Mouse (Mus musculus): ENCODE measurements around the gene Thrsp. TPM values are rescaled to one million over a fixed set of nuclear protein-coding genes. Genes with fewer than 3 reads are reported as not detected.

Thrsp gene
- polyA plus RNA-seq, 1 experiment from 2014 or later, result 1.3 TPM

Other genes with a start within 250 kb of the Thrsp start
- gene Usp35, start 85.7 kb downstream of the Thrsp start, polyA plus RNA-seq (2014; fragmentation: Nextera tagmentation; extraction: Ambion mirVana), result 4.6 and 5.1 TPM in 2 replicates
- 7.5 and 9.8 TPM in 2 replicates for gene Kctd21, start 85.4 kb downstream of the Thrsp start, polyA plus RNA-seq (2014; fragmentation: Nextera tagmentation; extraction: Ambion mirVana)
- gene Alg8, start 46.1 kb downstream of the Thrsp start, polyA plus RNA-seq (2014; fragmentation: Nextera tagmentation; extraction: Ambion mirVana), result 9.6 and 12.0 TPM in 2 replicates
- gene Ndufc2, start 17.7 kb downstream of the Thrsp start, polyA plus RNA-seq (2014; fragmentation: Nextera tagmentation; extraction: Ambion mirVana), result 490 and 530 TPM in 2 replicates
- gene Kctd14, start 33.6 kb upstream of the Thrsp start, polyA plus RNA-seq (2014; fragmentation: Nextera tagmentation; extraction: Ambion mirVana), result 2.1 and 2.5 TPM in 2 replicates
- 45.7 and 50.1 TPM in 2 replicates for gene Ints4, start 63.2 kb upstream of the Thrsp start, polyA plus RNA-seq (2014; fragmentation: Nextera tagmentation; extraction: Ambion mirVana)
- gene Aamdc, start 161.8 kb upstream of the Thrsp start, polyA plus RNA-seq (2014; fragmentation: Nextera tagmentation; extraction: Ambion mirVana), result 45.4 and 55.0 TPM in 2 replicates
- gene Rsf1, start 162.2 kb upstream of the Thrsp start, polyA plus RNA-seq (2014; fragmentation: Nextera tagmentation; extraction: Ambion mirVana), result 29.3 and 30.7 TPM in 2 replicates